Mouse (Mus musculus) induced T-regulatory cell, adult 2 months (primary cell): ENCODE results near the gene Aldob.
"Not testable (repeated sequence)": the region's sequence is repeated elsewhere in the genome, so short reads cannot be mapped to it uniquely, and the experiment has no call there.

Experiments used
- DNase-seq: peaks from one replicate; pipeline ENCODE4 v3.0.0-alpha.2; 2012; ENCODE audit warnings: low read depth

Aldob gene

GRCm38 (mm10) chr4:49535675-49536294 lies 13.6 kb downstream of the Aldob start:
- no peak for DNase-seq

DNA sequence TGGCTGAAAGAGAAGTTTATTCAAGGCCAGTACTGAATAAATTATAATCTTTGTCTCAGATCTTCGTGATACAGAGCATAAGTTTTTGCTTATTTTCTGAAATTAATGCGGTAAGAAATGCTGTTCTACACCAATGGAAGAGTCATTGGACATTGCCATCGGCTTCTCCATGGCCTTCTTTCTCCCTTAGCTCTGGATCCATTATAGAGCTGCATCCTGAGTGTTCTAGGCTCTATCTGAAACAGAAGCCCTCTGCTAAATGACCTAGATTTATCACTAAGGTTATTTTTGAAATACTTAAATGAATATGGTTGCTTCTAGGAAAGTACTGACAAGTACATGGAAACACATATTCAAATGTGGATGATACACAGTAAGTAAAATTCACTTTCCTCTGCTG lies 14.3 kb downstream of the Aldob start:
- DNase-seq: no peak

DNA sequence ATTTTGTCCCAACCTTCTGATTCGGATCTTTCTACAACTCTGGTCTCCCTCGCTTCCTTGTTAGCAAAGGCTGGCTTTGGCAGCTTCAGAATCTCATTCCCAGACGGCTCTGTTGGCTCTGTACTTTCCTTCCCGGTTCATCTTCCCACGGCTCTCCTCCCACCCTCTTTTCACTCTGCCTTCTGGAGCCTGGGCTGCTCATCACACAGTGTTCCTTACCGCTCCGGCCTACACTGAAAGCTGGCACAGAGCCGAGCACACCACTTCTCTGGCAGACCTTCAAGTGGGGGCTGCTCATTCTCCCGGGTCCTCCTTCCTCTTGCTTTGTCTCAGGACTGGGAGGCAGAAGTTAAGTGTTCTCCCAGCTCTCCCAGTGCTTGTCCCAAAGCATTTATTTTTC lies 26.8 kb downstream of the Aldob start:
- DNase-seq: no peak

- no peak for DNase-seq
Measured at GRCm38 (mm10) chr4:49521346-49521745, 28.0 kb downstream of the Aldob start.

DNA sequence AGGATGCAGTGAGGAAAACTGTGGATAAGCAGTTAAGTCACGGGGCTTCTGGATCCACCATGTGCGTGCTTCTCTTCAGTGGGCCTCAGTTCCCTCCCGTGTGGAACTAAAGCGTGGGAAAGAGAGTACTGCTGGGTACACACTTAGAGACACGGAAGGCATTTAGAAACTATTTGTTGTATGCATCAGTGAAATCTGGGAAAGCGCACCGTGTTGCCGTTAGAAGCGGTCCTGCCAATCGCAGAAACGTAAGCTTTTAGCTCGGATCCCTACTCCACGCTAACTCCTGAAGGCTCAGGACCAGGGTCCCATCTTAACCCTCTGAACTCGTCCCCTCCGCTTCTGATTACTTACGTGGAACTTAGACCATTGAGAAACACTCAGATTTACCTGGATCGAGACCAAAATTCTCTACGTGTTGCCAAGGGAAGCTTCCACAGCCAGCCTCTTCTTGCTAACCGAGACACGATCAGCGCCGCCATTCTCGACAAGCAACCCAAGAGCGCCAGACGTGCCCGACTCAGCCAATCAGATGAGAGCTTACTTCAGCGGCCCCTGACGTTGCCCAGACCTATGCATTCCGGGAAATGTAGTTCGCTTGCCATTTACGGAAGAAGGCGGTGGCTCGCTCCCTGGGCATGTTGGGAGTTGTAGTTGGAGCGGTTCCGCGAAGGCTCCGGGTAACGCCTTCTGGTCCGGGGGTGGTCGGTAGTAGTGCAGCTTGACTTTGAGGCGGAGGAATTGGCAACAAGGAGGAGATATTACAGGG lies 28.6 kb downstream of the Aldob start, which contains the start of the genes Mrpl50 and Zfp189:
TSS of gene Mrpl50 (minus strand) at position 522 of the 769 bp plus-strand sequence.
TSS of gene Zfp189 (plus strand) at position 605 of the 769 bp plus-strand sequence.
- peak; percentile 97 for DNase-seq

GRCm38 (mm10) chr4:49519476-49519875 lies 29.9 kb downstream of the Aldob start:
- DNase-seq: peak; percentile 42

DNA sequence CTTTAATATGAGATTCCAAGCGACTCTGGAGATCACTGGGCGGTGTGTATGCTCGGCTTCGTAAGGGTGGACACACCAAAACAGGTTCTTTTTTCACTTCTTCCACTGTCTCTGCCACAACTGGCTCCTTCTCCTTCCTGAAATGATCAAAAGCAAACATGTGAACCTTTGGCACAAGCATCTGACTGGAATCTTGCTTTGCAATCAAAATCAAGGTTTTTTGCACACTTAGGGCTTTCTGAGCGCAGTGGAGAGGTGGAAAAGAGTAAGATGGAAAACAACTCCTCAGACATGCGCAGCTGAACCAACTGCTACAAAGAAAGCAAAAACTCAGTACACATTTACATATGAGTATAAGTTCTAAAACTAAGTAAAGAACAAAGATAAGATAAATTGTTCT lies 34.9 kb downstream of the Aldob start:
- DNase-seq: no peak

- no peak for DNase-seq
Measured at GRCm38 (mm10) chr4:49512636-49513035, 36.7 kb downstream of the Aldob start.

DNA sequence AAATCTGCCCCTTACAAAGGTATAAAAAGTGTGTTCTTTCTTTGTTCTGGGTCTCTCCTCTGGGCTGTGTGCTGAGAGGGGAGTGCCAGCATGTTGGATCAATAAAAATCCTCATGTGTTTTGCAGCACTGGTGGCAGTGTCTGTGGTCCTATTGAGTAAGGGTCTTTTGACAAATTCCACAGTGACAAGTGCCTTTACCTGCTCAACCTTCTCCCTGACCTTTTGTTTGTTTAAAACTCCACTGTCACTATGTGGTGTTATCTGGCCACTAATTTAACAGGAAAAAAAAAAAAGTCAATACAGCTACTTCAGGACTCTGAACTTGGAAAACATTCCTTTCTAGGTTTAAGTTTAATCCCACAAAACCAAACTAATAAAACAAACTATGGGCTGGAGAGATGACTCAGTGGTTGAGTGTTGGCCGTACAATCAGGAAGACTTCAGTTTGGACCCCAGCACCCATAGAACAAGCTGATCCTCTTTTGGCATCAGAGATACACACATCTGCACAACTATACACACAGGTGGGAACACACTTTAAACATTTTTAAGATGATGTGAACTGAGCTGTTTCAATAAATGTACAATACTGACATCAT lies 39.0 kb downstream of the Aldob start:
- not testable (repeated sequence) for DNase-seq

DNA sequence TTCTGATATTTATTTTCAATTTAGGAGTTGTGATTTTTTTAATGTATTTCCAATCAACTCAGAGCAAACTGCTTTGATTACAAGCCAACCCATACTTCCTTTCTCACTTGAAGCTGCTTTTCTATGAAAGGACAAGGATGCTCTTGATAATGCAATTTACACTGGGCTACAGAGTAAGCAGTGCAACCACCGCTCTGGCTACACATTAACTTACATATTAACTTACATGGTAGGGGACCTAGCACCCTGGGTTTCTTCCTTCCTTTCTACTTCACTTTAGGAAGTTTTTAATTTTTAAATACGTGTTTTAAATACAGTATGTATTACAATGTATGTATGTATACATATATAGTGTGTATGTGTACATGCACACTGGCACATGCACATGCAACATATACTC lies 40.2 kb downstream of the Aldob start:
- no peak for DNase-seq

DNA sequence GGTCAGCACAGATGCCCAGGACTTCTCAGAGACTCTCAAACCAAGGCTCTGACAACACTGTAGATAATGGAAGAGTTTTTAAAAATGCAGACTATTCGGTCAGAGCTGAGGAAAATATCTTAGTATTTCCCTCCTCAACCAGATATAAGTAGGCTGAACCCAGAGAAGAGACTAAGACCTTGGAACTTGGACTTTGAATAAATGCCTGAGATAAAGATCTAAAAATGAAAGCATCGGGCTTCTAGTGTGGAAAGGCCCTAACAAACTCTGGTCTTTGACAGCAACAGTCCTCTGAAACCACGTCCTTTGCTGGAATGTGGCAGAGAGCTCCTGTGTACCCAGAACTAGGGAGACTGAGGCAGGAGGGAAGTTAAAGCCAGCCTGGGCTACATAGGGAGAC lies 43.0 kb downstream of the Aldob start, which contains the start of gene Baat:
TSS of gene Baat (minus strand) at position 172 of the 400 bp plus-strand sequence.
- no peak for DNase-seq

DNA sequence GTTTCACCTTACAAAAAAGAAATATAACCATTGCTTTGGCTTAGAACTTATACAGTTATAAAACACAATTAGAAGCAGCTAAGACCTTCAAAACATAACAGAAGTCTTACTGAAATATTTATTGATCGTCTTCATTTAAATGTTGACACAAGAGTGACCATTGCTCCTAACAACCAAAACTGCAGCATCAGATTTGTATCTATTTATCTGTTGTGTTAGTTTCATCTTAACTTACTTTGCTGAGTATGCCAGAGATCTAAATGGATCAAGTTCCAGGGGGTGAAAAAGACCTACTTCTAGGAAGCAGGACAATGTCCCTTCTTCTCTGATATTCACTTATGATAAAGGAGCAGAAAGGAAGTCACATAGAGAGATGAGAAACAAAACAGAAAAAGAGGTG lies 45.8 kb downstream of the Aldob start:
- no peak for DNase-seq
